Mouse (Mus musculus): ENCODE data around the gene Wnt4. TPM values are rescaled to one million over a fixed set of nuclear protein-coding genes. Genes with fewer than 3 reads are reported as not detected.

Wnt4 gene
- polyA plus RNA-seq, 1 experiment from 2014 or later, result 0.58 TPM

Other genes with a start within 250 kb of the Wnt4 start
- 3.0 and 3.2 TPM in 2 replicates for gene Zbtb40, start 228.7 kb upstream of the Wnt4 start, polyA plus RNA-seq (2016; fragmentation: Nextera tagmentation; extraction: Ambion mirVana)
- 316 and 324 TPM in 2 replicates for gene Cdc42, start 80.2 kb downstream of the Wnt4 start, polyA plus RNA-seq (2016; fragmentation: Nextera tagmentation; extraction: Ambion mirVana)
- not detected in 2 replicates for gene Cela3a, start 132.3 kb downstream of the Wnt4 start, polyA plus RNA-seq (2016; fragmentation: Nextera tagmentation; extraction: Ambion mirVana)
- not detected in 2 replicates for gene Cela3b, start 153.1 kb downstream of the Wnt4 start, polyA plus RNA-seq (2016; fragmentation: Nextera tagmentation; extraction: Ambion mirVana)
- gene 1700013G24Rik, start 175.8 kb downstream of the Wnt4 start, polyA plus RNA-seq (2016; fragmentation: Nextera tagmentation; extraction: Ambion mirVana), result not detected in 2 replicates
- gene Hspg2, start 191.3 kb downstream of the Wnt4 start, polyA plus RNA-seq (2016; fragmentation: Nextera tagmentation; extraction: Ambion mirVana), result 6.4 and 7.3 TPM in 2 replicates

All from liver, embryonic 12.5 days (tissue).